Mouse (Mus musculus): ENCODE data around the gene Sh3rf1. TPM values are rescaled to one million over a fixed set of nuclear protein-coding genes. Genes with fewer than 3 reads are reported as not detected.

The Sh3rf1 gene
- polyA plus RNA-seq, 1 experiment from 2014 or later: 31.4 TPM

GRCm38 (mm10) chr8:61342473-61343026 is 118.9 kb downstream of the Sh3rf1 start:
- 81% methylated on average over 7 of the region's 7 CpGs for WGBS
- Histone ChIP-seq H3K4me1 (no peaks in the 10 kb centered on the region), H3K9me3 (replicated peaks) (no peaks in the 10 kb centered on the region), H3K36me3 (ENCODE audit: poor library complexity, severe bottlenecking) (peaks cover 8% of the 10 kb centered on the region; the same call in 1 of the 2 replicates), H3K9ac (no peak overlapping the region), H3K27me3 (no peaks in the 10 kb centered on the region), H3K4me2 (no peak overlapping the region), H3K27ac (no peak overlapping the region), H3K4me3 (no peak overlapping the region)
- no peak for ATAC-seq

GRCm38 (mm10) chr8:61344435-61344834 is 120.8 kb downstream of the Sh3rf1 start:
- Histone ChIP-seq H3K9me3 (replicated peaks) (no peaks in the 10 kb centered on the region), H3K4me3 (no peak overlapping the region), H3K4me1 (no peaks in the 10 kb centered on the region), H3K36me3 (ENCODE audit: poor library complexity, severe bottlenecking) (peaks cover 8% of the 10 kb centered on the region), H3K9ac (no peak overlapping the region), H3K27ac (no peak overlapping the region), H3K27me3 (no peaks in the 10 kb centered on the region), H3K4me2 (no peak overlapping the region)
- ATAC-seq: no peak
- 96% methylated on average over 2 of the region's 2 CpGs for WGBS

DNA sequence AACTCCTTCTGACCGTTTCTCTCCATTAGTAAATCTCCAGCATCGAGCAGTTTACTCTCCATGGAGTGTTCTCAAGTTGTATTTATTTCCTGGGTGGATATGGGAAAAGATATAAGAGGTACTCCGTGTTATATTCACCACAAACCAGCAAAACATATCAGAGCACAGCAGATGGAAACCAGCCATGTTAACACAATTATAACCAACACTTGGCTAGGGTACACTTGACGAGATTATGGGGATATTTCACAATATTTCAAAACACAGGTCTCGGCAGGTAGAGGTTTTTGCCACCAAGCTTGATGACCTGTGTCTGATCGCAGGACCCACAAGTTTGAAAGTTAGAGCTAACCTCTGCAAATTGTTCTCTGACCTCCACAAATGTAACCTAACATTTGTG is 123.3 kb downstream of the Sh3rf1 start:
- Histone ChIP-seq H3K4me1 (no peaks in the 10 kb centered on the region), H3K36me3 (ENCODE audit: poor library complexity, severe bottlenecking) (peaks cover 26% of the 10 kb centered on the region), H3K9me3 (replicated peaks) (no peaks in the 10 kb centered on the region), H3K4me3 (no peak overlapping the region), H3K27ac (no peak overlapping the region), H3K9ac (no peak overlapping the region), H3K27me3 (no peaks in the 10 kb centered on the region), H3K4me2 (no peak overlapping the region)
- WGBS: 94% methylated on average over 6 of the region's 6 CpGs
- ATAC-seq: no peak

DNA sequence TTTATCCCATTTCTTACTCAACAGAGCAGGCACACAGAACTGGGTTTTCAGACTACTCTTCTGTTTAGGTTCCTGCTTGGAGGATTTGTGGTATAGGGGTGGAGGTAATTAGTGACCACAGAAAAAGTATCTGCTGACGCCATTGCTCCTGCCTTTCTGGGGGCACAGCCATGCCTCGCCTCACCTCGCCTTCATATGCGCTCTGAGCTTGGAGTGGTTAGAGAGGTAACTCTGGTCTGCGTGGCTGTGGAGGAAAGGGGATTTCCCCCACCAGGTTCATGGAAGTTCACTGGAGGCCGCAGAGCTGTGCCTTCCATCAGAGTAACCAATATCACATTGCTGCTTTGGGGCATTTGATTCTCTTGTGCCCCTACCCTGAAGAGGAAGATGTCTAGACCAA is 123.9 kb downstream of the Sh3rf1 start:
- H3K36me3 ChIP-seq (ENCODE audit: poor library complexity, severe bottlenecking): peaks cover 32% of the 10 kb centered on the region
- no peaks in the 10 kb centered on the region for H3K9me3 ChIP-seq (replicated peaks)
- H3K4me2 ChIP-seq: no peak overlapping the region
- no peak overlapping the region for H3K9ac ChIP-seq
- H3K27ac ChIP-seq: no peak overlapping the region
- H3K4me3 ChIP-seq: no peak overlapping the region
- WGBS: 94% methylated on average over 6 of the region's 6 CpGs
- H3K4me1 ChIP-seq: no peaks in the 10 kb centered on the region
- no peak for ATAC-seq
- H3K27me3 ChIP-seq: no peaks in the 10 kb centered on the region

DNA sequence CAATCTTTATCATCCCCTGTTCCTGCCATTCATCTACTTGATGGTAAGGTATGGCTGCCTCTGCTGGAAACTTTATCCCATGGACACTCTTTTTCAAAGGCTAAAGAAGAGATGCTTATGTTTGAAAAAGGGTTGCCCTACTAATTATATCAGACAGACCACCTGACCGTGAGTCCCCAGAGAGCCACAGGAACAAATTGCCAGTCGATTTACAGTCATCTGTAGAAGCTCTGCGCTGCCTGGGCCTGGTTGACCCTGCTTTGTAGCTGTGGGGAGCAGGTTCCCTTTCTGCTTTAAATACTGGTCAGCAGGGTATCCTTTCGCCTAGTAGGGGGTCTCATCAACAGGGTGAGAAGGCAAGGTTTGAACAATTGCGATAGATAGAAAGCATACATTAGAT is 124.4 kb downstream of the Sh3rf1 start:
- H3K27me3 ChIP-seq: no peaks in the 10 kb centered on the region
- no peak overlapping the region for H3K27ac ChIP-seq
- no peaks in the 10 kb centered on the region for H3K4me1 ChIP-seq
- WGBS: 79% methylated on average over 5 of the region's 5 CpGs
- no peak for ATAC-seq
- peaks cover 37% of the 10 kb centered on the region for H3K36me3 ChIP-seq (ENCODE audit: poor library complexity, severe bottlenecking)
- no peak overlapping the region for H3K4me3 ChIP-seq
- no peak overlapping the region for H3K9ac ChIP-seq
- no peaks in the 10 kb centered on the region for H3K9me3 ChIP-seq (replicated peaks)
- H3K4me2 ChIP-seq: no peak overlapping the region

DNA sequence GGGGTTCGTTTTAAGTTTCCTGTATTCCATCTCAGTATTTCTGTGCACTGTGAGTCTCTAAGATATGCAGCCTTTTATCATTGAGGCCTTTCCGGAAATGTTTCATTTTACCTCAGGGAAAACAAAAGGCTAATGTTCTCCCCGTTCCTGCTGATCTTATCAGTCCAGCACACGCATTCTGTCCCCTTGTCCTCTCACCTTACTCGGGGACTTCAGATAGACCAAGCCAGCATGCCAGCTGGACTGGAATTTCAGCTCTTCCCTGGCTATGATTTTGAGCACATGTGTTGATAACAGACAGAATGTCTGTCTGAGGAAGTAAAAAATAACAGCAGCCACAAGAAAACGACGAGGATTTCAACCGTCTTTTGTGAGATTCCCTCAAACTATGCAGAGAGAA is 124.8 kb downstream of the Sh3rf1 start:
- peaks cover 39% of the 10 kb centered on the region for H3K36me3 ChIP-seq (ENCODE audit: poor library complexity, severe bottlenecking)
- no peak overlapping the region for H3K27ac ChIP-seq
- H3K27me3 ChIP-seq: no peaks in the 10 kb centered on the region
- H3K4me3 ChIP-seq: no peak overlapping the region
- no peak overlapping the region for H3K4me2 ChIP-seq
- H3K9ac ChIP-seq: no peak overlapping the region
- no peaks in the 10 kb centered on the region for H3K4me1 ChIP-seq
- WGBS: 76% methylated on average over 8 of the region's 8 CpGs
- no peak for ATAC-seq
- H3K9me3 ChIP-seq (replicated peaks): no peaks in the 10 kb centered on the region

DNA sequence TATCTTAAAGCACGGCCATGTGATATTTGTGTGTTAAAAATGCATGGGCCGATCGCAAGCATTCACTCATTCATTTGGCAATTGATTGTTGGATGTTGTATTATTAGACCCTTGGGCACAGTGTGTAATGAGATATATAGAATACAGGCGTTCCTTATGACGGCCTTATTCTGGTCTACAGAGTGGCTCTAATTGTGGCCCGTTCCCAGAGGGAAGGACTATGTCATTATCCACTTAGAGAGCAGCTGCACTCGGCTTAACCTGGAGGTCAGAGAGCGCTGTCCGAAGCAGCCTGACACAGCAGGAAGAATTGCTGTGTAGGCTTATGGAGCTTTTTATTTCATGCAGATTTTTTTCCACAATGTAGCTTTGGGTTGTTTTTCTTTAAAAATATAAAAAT is 126.8 kb downstream of the Sh3rf1 start:
- Histone ChIP-seq H3K36me3 (ENCODE audit: poor library complexity, severe bottlenecking) (peaks cover 42% of the 10 kb centered on the region), H3K9ac (no peak overlapping the region), H3K4me3 (no peak overlapping the region), H3K27ac (no peak overlapping the region), H3K27me3 (no peaks in the 10 kb centered on the region), H3K4me1 (no peaks in the 10 kb centered on the region), H3K4me2 (no peak overlapping the region), H3K9me3 (replicated peaks) (no peaks in the 10 kb centered on the region)
- ATAC-seq: no peak
- 48% methylated on average over 9 of the region's 9 CpGs for WGBS

DNA sequence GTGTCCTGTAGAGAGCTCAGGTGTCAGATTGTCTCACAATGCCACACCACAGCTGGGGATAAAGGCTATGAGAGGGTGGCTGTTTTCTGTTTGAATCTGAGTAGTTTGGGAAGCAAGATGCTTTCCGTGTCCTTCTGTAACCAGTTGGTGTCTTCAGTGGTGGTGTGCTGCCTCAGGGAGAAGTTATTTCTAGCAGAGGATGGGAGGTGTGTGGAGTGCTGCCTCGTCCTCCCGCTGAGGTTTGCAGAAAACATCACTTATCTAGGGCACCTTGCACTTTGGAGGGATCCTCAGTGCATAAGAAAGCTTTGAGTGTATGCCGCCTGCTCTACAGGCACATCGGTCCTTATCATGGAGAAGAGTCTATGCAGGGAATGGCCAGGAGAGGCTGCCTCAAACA is 128.0 kb downstream of the Sh3rf1 start:
- no peak overlapping the region for H3K4me3 ChIP-seq
- no peak overlapping the region for H3K9ac ChIP-seq
- 87% methylated on average over 5 of the region's 5 CpGs for WGBS
- no peak overlapping the region for H3K27ac ChIP-seq
- H3K36me3 ChIP-seq (ENCODE audit: poor library complexity, severe bottlenecking): peaks cover 42% of the 10 kb centered on the region
- no peaks in the 10 kb centered on the region for H3K27me3 ChIP-seq
- H3K4me1 ChIP-seq: no peaks in the 10 kb centered on the region
- no peaks in the 10 kb centered on the region for H3K9me3 ChIP-seq (replicated peaks)
- ATAC-seq: no peak
- no peak overlapping the region for H3K4me2 ChIP-seq

- Histone ChIP-seq H3K9ac (no peak overlapping the region), H3K4me2 (no peak overlapping the region), H3K27me3 (no peaks in the 10 kb centered on the region), H3K9me3 (replicated peaks) (no peaks in the 10 kb centered on the region), H3K4me1 (no peaks in the 10 kb centered on the region), H3K36me3 (ENCODE audit: poor library complexity, severe bottlenecking) (peaks cover 29% of the 10 kb centered on the region), H3K27ac (no peak overlapping the region), H3K4me3 (no peak overlapping the region)
- no peak for ATAC-seq
- WGBS: 85% methylated on average over 5 of the region's 5 CpGs
Observed at GRCm38 (mm10) chr8:61355503-61355902, 131.8 kb downstream of the Sh3rf1 start.

DNA sequence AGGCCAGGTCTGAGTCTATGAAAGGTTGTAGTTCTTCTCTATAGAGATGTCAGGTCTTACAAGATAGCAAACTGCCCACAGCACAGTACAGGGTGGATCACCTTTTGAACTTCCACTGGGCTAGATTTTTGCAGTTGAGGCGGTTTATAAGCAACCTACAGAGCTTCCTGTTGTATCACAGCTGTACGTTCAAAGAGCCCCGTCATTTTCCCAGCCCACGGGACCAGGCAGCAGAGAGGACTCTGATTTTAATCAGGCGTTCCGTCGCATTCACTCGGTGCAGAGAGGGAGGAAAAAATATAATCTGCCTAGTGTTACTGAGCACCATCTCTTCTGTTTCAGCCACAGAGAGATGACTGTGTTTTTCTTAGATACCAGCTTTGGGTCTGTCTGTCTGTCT is 135.3 kb downstream of the Sh3rf1 start:
- ATAC-seq: no peak
- H3K27ac ChIP-seq: no peak overlapping the region
- H3K4me1 ChIP-seq: no peaks in the 10 kb centered on the region
- H3K9me3 ChIP-seq (replicated peaks): no peaks in the 10 kb centered on the region
- no peak overlapping the region for H3K9ac ChIP-seq
- no peak overlapping the region for H3K4me2 ChIP-seq
- WGBS: 72% methylated on average over 8 of the region's 8 CpGs
- H3K36me3 ChIP-seq (ENCODE audit: poor library complexity, severe bottlenecking): peaks cover 34% of the 10 kb centered on the region
- H3K4me3 ChIP-seq: no peak overlapping the region
- no peaks in the 10 kb centered on the region for H3K27me3 ChIP-seq

DNA sequence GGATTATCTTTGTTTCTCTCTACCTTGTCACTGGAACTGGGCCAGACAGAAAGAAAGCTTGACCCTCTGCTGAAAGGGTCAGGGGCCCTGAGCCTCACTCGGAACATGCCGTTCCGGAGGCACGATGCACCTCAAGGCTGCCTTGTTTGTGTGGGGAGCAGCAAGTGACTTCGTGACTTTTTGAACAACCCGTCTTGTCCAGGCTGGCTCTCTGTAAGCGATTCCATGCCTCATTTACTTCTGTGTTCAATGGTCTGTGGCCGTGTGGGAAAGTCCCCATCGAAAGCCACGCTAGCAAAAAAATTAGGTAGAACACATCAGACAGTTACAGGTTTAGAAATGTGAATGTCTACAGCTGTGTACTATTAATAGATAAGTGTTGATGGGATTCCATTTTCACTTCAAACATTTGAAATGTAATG is 136.2 kb downstream of the Sh3rf1 start:
- H3K4me2 ChIP-seq: no peak overlapping the region
- H3K36me3 ChIP-seq (ENCODE audit: poor library complexity, severe bottlenecking): peaks cover 42% of the 10 kb centered on the region
- no peaks in the 10 kb centered on the region for H3K27me3 ChIP-seq
- H3K9me3 ChIP-seq (replicated peaks): no peaks in the 10 kb centered on the region
- no peak for ATAC-seq
- no peak overlapping the region for H3K27ac ChIP-seq
- H3K4me1 ChIP-seq: no peaks in the 10 kb centered on the region
- no peak overlapping the region for H3K9ac ChIP-seq
- WGBS: 64% methylated on average over 10 of the region's 10 CpGs
- H3K4me3 ChIP-seq: no peak overlapping the region

GRCm38 (mm10) chr8:61360362-61360761 is 136.7 kb downstream of the Sh3rf1 start:
- Histone ChIP-seq H3K4me3 (no peak overlapping the region), H3K4me1 (no peaks in the 10 kb centered on the region)
- 84% methylated on average over 4 of the region's 4 CpGs for WGBS

DNA sequence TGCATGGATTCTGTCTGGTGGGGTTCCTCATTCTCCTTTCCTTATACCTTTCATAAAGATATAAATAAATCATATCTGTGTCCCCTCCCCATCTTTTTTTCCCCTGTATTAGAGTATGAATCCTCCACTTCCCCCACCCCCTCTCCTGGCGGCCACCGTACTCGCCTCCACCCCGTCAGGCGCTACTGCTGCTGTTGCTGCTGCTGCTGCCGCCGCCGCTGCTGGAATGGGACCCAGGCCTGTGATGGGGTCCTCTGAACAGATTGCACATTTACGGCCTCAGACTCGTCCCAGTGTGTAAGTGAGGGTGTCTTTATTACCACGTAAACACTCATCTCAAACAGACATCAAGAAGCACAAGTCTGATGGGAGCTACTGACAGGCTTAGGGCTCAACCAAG is 137.8 kb downstream of the Sh3rf1 start:
- Histone ChIP-seq H3K4me3 (no peak overlapping the region), H3K36me3 (ENCODE audit: poor library complexity, severe bottlenecking) (peaks cover 53% of the 10 kb centered on the region), H3K9ac (no peak overlapping the region), H3K27me3 (no peaks in the 10 kb centered on the region), H3K4me1 (no peaks in the 10 kb centered on the region), H3K4me2 (no peak overlapping the region), H3K9me3 (replicated peaks) (no peaks in the 10 kb centered on the region), H3K27ac (no peak overlapping the region)
- WGBS: 93% methylated on average over 11 of the region's 11 CpGs
- ATAC-seq: no peak

More at GRCm38 (mm10) chr8:61360362-61360761, 136.7 kb downstream of the Sh3rf1 start:
- Histone ChIP-seq H3K27me3 (no peaks in the 10 kb centered on the region), H3K9ac (no peak overlapping the region), H3K27ac (no peak overlapping the region), H3K36me3 (ENCODE audit: poor library complexity, severe bottlenecking) (peaks cover 47% of the 10 kb centered on the region), H3K4me2 (no peak overlapping the region), H3K9me3 (replicated peaks) (no peaks in the 10 kb centered on the region)
- ATAC-seq: no peak
